Mouse (Mus musculus) mouse embryonic stem cell (cell line): ENCODE measurements around the gene Gm20521.
"Not testable (repeated sequence)": the region's sequence is repeated elsewhere in the genome, so short reads cannot be mapped to it uniquely, and the experiment has no call there.

Source experiments
- in situ Hi-C, 2 experiments: fragments of 300-500 bp; cut with MboI; formaldehyde crosslinking; loops; 1 replicate in 1 of 2; 3 replicates in 1 of 2; pipeline ENCODE4 v1.14.3; 2019 to 2020; ENCODE audit warnings: low sequenced_read_pairs in 2 of 2, low pct_unique_long_range_greater_than_20kb in 1 of 2, mixed read lengths in 1 of 2; ENCODE audit not compliant: unreplicated experiment in 1 of 2

Gene Gm20521

DNA sequence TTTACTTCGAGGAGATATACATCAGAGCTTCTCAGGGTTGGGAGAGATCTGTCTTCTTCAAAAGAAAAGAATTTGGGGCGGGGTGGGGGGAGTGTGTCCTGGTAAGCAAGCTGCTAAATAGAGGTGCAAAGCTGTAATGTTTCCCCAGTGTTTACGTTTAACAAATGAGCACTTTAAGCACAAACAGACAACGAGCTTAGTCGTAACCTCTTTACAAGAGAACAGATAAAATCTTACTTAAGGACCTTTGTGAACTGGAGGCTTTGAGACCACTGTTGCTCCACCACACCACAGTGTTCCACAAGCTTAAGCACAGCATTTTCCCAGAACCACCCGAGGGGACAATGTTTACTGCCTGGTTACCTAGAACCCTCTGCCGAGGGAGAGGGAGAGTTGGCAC, 44.1 kb downstream of the Gm20521 start:
- in situ Hi-C loops = no loop called here

DNA sequence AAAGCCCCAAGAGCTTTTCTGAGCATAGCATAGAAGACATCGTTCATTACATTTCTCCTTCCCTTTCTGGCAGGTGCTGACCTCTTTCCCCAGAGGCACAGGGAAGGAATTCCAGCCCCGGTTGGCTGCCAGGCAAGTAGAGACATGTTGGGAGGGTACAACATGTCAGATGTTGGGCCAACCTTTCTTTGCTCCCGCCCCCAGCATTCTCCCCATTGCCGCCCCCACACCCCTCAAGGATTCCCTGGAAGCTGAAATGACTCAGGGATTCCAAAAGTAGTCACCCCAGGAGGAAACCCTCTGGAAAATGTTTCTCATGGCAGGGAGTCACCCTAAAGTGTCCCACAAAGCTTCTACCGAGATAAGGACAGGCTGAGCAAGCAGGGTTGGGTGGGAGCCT, 46.6 kb downstream of the Gm20521 start:
- in situ Hi-C loops = no loop called here

DNA sequence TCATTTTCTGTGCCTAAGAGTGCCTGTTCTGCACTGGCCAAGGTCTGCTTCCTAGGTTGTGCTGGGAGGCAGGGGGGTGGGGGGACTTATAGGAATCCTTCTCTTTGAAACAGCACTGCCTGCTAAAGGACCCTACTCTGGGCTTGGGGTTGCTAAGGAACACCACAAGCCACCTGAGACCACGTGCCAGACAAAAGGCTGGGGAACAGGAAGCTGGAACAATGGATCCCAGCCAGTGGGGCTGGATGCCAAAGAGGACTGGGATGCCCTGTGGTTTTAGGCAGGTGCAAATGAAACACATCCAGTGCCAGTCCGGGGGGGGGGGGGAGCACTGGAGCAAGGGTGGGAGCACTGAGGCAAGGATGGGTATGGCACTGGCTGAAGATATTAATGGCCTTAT, 47.2 kb downstream of the Gm20521 start:
- in situ Hi-C loops = no loop called here

DNA sequence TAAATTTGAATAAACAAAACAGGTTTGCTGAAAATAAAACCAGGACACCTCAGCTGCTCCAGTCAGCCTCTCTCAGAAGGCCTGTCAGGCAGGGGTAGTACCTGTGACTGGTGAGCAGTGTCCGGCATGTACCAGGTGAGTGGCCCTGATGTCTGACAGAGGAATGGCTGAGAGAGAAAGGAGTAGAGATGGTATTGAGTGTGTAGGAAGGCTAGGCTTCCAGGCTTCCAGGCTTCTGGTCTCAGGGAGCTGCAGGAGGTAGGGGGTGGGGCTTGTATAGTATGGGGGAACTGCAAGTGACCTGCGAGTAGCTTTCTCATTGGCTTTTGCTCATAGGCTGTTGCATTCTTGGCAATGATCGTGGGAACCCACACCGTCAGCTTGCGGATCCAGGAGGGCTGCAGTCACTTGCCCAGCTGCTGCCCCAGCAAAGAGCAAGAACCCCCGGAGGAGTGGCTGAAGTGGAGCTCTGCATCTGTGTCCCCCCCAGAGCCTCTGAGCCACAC, 49.5 kb downstream of the Gm20521 start, which contains the start of gene Il25:
Il25 (plus strand) TSS at position 51 of the 506 bp plus-strand sequence.
- in situ Hi-C loops = no loop called here

DNA sequence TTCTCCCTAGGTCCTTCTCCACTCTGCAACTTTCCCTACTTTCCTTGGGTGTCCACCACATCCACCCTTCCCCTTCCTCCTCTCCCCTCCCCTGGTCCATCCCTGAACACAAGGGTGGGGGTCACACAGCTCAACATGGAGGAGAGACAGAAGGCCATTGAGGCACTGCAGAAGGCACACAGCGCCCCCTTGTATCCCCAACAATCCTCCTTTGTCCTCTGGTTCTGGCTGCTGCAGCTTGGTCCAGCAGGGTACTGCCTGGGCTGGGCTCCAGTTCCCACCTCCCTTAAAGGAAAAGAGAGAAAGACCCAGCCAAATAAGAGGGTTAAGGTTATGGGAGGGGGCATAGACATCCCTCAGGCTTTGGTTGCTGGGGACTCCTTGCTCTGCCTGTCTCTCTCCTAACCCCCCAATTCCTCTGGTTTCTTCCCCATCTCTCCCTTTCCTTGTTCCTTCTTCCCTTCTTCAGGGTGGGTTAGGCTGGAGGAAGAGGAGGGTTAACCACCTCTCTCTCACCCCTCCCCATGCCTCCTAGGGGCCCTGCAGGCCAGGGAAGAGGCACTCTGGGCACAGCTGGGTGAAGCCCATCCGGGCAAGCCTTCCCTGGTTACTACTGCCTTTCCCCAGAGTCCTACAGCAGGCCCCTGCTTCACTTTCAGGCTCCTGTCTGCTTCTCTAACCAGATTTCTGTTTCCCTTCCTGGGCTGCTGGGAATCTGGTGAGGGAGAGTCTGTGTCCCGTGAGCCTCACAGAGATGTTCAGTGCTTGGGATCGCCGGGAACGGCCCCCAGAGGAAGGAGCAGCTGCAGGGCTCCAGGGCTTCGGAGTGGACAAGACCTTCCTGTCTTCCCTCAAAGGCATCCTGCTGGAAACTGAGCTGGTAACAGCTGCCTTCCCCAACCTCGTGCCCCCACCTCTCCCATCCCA, 52.9 kb downstream of the Gm20521 start, which contains the start of gene Cmtm5:
Cmtm5 (plus strand) TSS at position 358 of the 927 bp plus-strand sequence.
- in situ Hi-C loops = no loop called here

DNA sequence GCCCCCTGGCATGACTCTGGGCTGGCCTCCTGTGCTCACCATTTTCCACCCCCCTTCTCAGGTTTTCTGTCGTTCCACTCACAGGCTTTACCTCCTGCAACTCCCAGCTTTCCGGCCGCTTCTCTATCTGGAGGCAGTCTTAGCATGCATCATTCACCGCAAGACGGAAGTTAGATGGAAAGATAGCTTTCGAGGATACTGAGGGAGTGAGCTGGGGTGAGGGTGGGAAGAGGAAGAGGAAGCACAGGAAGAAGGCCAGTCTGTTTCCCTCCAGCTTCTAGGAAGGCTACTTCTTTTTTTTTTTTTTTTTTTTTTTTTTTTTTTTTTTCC, 53.6 kb downstream of the Gm20521 start:
- in situ Hi-C loops = no loop called here

DNA sequence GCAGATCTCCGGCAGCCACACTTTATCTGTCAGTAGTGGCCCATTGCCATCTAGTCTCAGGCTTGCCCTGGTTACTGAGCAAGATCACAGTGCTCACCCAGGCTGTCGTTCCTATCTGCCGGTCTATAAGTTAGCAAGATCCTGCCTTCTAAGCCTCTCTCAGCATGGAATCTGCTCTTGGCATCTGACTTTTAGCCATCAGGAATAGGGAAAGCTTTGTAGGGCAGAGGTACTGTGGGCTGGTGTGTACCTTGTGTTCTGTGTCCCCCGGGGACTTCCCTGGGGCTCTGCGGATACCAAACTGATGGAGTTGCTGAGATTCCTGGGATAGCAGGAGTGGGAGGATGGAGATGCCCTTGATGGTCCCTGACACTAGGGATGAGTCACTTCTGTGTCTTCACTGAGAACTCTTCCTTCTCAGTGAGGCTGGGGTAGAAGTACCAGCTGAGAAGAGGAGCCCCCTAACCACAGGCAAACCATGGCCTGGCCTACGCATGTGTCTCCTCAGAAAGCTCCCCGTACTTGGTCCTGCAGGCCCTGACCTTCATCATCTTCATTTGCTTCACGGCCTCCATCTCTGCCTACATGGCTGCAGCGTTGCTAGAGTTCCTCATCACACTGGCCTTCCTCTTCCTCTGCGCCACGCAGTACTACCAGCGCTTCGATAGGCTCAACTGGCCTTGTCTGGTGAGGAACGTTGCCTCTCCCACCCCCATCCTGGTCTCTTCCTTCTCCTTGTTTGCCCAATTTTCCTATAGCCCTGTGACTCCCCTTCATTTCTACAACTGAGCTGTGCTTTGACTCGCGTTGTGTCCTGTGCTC, 54.3 kb downstream of the Gm20521 start:
- in situ Hi-C loops = no loop called here

DNA sequence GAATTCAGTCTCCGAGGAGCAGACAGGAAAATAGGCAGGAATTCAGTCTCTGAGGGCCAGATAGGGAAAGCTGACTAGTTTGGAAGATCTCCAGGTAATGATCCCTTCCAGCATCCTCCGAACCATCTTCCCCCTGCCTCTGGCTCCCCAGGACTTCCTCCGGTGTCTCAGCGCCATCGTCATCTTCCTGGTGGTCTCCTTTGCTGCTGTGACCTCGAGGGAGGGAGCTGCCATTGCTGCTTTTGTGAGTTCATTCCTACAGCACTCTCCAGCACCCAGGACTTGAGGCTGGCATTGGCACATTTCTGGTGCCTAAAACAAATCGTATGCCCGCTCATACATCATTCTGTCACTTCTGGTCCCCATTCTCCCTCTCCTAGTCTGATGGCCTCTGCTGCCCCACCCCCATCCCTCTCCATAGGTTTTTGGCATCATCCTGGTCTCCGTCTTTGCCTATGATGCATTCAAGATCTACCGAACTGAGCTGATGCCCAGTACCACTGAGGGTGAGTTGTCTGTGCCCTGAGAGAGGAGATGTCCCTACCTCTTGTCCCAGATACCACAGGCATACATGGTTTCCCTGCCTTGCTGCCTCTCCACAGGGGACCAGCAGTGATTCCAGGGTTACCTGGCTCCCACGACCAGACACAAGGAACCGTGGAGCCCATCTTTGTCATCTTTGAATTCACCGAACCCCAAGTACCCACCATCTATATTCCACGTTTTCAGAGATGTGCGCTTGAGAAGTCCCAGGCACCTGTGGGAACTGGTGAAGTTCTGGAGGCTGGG, 55.4 kb downstream of the Gm20521 start:
- in situ Hi-C loops = no loop called here

DNA sequence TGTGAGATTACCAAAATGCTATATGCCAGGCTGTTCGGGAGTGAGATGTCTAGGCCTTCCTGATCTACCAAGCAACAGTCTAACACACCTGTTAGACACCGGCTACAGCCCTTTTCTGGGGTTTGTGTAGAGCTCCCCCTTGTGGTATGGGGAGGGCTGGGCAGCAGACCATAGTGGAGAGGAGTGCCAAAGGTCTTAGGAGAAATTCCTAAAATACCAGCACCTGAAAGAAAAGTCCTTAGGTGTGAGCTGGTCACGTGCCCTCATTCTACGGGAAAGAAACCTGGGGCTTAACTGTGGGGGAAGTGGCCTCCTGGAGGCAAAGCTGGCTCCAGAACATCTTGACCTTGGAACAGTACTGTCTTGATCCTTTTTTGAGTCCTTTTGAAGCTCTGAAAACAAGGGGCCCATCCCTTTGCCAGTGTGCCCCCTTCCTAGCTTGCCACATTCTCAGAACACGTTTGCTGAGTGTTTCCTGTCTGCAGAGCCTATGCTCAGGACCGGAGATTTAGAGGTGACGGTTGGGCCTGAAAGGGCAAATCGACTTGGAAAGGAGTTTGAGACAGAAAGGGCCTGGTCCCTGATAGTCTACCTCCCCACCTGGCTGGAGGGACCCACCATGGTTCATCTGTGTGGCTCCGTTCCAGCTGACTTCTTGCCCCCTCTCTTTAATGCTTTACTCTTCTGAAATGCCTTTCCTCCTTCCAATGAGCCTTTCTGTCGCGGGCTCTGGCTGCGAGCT, 56.4 kb downstream of the Gm20521 start:
- in situ Hi-C loops = no loop called here

DNA sequence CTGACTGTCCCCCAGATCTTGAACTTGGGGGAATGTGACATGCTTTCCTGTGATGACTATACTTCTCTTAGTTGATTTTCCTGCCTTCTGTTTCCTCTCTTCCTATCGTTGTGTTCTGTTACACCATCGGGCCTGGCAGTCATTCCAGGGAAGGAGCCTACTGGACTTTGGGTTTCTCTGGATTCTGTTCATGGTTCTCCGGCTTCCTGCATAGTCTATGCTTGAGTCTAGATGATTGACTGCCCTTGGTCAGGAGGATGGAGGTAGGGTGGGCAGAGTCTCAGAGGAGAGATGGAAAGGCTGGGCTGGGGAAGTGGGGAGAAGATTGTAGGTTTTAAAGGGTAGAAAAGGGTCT, 56.9 kb downstream of the Gm20521 start:
- in situ Hi-C loops = no loop called here

DNA sequence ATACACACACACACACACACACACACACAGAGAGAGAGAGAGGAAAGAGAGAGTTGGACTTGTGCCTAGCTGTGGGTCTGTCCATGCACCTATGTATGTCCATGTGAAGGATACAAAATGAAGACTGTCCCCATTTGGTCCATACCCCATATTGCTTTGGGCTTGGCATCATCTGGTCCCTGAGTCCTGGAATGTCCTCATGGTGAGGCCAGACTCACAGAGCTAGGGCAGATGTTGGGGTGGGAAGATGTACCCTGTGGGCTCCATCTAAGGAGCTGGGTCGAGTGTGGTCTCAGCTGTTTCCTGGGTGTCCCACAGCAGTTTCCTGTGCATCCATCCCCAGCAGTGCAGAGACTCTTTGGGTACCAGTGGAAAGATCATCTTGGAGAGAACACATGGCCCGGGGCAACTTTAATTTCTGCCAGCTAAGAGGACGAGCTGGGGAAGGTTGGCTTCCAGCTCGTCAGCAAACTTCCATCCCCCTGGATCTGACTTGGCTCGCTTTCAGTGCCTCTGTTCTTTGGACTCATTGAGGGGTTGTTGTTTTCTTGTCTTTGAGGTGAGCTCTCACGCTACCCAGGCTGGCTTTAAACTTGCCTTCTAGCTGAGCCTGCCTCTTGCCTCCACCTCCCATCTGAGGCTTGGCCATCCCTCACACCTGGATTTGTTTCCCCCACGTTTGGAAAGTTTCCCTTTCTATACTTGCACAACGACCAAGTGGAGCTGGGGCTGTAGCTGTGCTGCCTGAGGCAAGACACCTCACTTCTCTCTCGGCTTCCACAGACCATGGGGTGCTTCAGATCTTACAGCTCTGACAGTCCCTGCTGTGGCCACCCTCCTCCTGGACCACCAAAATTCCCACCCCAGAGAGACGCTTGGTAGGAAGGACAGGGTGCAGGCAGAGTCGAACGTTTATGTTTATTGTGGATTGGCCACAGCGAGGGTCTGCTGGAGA, 58.1 kb downstream of the Gm20521 start:
- in situ Hi-C loops = no loop called here

DNA sequence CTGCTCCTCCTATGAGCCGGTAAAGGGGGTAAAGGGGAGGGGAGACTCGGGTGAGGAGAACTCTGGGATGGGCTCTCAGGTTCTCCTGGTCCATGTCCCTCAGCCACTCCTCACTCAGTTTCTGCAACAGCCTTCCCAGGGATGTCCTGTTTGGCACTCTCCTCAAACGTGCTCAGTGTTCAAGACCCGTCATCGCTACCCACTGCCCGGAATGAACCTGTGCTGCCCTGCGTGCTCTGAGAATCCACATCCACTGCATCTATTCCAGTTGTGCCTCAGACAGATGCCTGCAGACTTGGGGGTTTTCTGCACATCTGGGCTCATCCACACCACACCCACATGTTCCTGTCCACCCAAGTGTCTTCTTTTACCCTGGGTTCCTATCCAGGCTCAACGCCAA, 59.2 kb downstream of the Gm20521 start:
- in situ Hi-C loops = no loop called here

DNA sequence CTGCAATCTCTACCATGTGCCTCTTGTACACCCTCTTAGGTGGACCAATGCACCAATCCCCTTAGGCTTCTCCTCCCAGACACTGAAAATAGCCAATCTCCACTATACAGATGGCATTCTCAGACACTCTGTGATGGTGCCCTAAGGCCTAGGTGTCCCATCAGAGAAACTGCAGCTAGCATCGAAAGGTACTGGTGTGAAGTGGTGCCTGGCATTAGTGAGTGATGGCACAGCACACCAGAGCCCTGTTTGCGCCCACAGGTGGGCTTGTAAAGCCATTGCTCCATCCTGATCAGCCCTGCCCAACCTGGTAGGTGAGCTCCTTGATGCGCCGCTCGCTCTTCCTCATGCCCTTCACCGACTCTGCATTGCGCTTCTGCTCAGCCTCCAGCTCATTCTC, 60.7 kb downstream of the Gm20521 start:
- in situ Hi-C loops = no loop called here

DNA sequence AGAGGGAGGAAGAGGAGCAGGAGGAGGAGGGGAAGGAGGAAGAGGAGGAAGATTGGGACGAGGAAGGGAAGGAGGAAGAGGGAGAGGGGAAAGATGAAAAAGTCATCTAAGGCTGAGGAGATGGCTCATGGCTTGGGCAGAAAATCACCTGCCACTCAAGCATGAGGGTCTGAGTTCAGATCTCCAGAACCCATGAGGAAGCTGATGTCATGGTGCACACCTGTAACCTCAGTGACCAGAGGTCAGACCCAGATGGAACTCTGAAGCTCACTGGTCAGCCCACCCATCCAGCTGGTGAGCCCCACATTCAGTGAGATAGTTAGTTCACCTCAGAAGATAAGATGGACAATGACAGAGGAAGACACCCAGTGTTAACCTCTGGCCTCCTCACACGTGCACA, 61.7 kb downstream of the Gm20521 start:
- in situ Hi-C loops = no loop called here

DNA sequence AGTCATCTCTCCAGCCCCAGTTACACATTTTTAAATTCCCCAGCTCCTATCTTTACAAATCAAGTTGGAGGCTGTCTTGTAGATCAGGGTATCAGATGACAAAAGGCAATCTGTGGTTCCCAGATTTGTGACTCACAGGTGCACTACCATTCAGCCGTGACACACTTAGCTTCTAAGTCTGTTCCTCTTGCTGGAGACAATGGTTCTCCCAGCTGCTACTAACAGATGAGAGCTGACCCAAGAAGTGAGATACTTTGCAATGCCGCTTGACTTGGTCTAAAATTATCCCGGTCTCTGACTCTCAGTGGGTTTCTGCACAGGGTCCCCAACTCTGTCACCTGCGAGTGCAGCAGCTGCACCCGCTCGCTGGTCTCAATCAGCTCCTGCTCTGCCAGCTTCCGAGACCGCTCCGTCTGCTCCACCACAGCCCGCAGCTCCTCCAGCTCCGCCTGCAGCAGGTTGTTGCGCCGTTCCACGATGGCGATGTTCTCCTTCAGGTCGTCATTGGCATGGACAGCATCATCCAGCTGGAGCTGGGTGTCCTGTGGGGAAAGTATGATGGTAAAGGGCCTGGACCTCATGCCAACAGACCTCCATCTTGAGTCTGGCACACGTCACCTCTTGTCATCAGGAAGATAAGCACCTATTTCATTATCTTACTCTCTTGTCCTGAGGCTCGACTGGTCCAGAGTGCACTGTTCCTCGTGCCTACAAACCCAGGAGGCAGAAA, 62.9 kb downstream of the Gm20521 start:
- in situ Hi-C loops = no loop called here

DNA sequence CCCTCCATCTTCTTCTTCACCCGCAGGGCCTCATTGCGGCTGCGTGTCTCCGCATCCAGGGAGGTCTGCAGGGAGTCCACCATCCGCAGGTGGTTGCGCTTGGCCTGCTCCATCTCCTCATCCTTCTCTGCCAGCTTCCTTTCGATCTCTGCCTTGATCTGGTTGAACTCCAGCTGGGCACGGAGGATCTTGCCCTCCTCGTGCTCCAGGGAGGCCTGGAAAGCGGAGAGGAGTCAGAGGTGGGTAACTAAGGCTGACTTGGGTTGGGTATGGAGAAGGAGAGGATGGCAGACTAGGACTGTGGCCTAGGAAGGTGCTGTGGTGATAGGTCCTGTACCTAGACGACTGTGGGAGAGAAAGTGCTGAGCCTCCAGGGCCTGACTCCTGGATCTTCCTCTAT, 63.8 kb downstream of the Gm20521 start:
- in situ Hi-C loops = not testable (repeated sequence)
